Mouse (Mus musculus) MEL (cell line): ENCODE measurements around the gene Spns1. TPM values are rescaled to one million over a fixed set of nuclear protein-coding genes. Genes with fewer than 3 reads are reported as not detected.

Experiments used
- DNase-seq: peaks from one replicate; pipeline ENCODE4 v3.0.0; 2011; ENCODE audit warnings: low read depth, low spot score
- H3K27ac ChIP-seq: 2 replicates; pipeline ENCODE4 v1.5.1; 2012; ENCODE audit warnings: low read depth, mild to moderate bottlenecking, control low read depth, low read length, moderate library complexity; ENCODE audit not compliant: control insufficient read depth
- H3K27me3 ChIP-seq, 2 experiments: fragments of 150-350 bp in 1 of 2; sonication (generic) in 1 of 2; 2 replicates each; pipeline ENCODE4 v1.6.1; 2012; ENCODE audit warnings: low read length in 2 of 2, mild to moderate bottlenecking in 2 of 2, improper control_type of control experiment in 1 of 2, moderate library complexity in 1 of 2; ENCODE audit not compliant: insufficient read depth in 2 of 2, control insufficient read depth in 1 of 2
- H3K36me3 ChIP-seq, 2 experiments: 2 replicates each; pipeline ENCODE4 v1.6.1; 2012 to 2014; ENCODE audit warnings: low read length in 2 of 2, improper control_type of control experiment in 1 of 2, inconsistent platforms in 1 of 2, mild to moderate bottlenecking in 1 of 2; ENCODE audit not compliant: insufficient read depth in 2 of 2, control insufficient read depth in 1 of 2
- H3K4me1 ChIP-seq, 2 experiments: fragments of 150-350 bp in 1 of 2; sonication (generic) in 1 of 2; 2 replicates each; pipeline ENCODE4 v1.6.1; 2012; ENCODE audit warnings: low read length in 2 of 2, improper control_type of control experiment in 1 of 2, mild to moderate bottlenecking in 1 of 2; ENCODE audit not compliant: insufficient read depth in 2 of 2, control insufficient read depth in 1 of 2
- H3K4me3 ChIP-seq, 2 experiments: fragments of 150-350 bp in 1 of 2; sonication (generic) in 1 of 2; 2 replicates each; pipeline ENCODE4 v1.5.1; 2012; ENCODE audit warnings: low read depth in 2 of 2, low read length in 2 of 2, mild to moderate bottlenecking in 2 of 2, moderate library complexity in 2 of 2, control low read depth in 1 of 2, improper control_type of control experiment in 1 of 2; ENCODE audit not compliant: control insufficient read depth in 1 of 2, insufficient read depth in 1 of 2
- H3K79me2 ChIP-seq: 2 replicates; pipeline ENCODE4 v1.6.1; 2012; ENCODE audit warnings: mild to moderate bottlenecking, low read length, moderate library complexity; ENCODE audit not compliant: control insufficient read depth, poor library complexity, insufficient read depth
- H3K9ac ChIP-seq: 2 replicates; pipeline ENCODE4 v1.6.1; 2012; ENCODE audit warnings: low read depth, mild to moderate bottlenecking, control low read depth, low read length, moderate library complexity; ENCODE audit not compliant: control insufficient read depth, poor library complexity, severe bottlenecking
- H3K9me3 ChIP-seq: fragments of 150-350 bp; sonication (generic); replicated peaks from 2 replicates; pipeline ENCODE4 v1.6.1; 2012; ENCODE audit warnings: mild to moderate bottlenecking, low read length, improper control_type of control experiment, moderate library complexity; ENCODE audit not compliant: insufficient read depth
- CHD1 ChIP-seq: IDR thresholded peaks from 2 replicates; pipeline ENCODE4 v1.6.1; 2012; ENCODE audit warnings: low read depth, mild to moderate bottlenecking, inconsistent platforms, low read length, improper control_type of control experiment
- CTCF ChIP-seq, 3 experiments: IDR thresholded peaks in 2 of 3; conservative IDR thresholded peaks in 1 of 3; 2 replicates each; pipeline ENCODE4 v1.5.1; 2011 to 2012; ENCODE audit warnings: low read length in 3 of 3, low read depth in 2 of 3, mild to moderate bottlenecking in 2 of 3, improper control_type of control experiment in 1 of 3, inconsistent platforms in 1 of 3, mixed read lengths in 1 of 3, moderate library complexity in 1 of 3; ENCODE audit not compliant: control insufficient read depth in 1 of 3, insufficient read depth in 1 of 3, poor library complexity in 1 of 3, severe bottlenecking in 1 of 3
- E2F4 ChIP-seq: IDR thresholded peaks from 2 replicates; pipeline ENCODE4 v1.6.1; 2011; ENCODE audit warnings: low read depth, low read length, improper control_type of control experiment, borderline replicate concordance
- EP300 ChIP-seq, 2 experiments: IDR thresholded peaks; 2 replicates each; pipeline ENCODE4 v1.6.1; 2011; ENCODE audit warnings: improper control_type of control experiment in 2 of 2, low read length in 2 of 2, low read depth in 1 of 2, mild to moderate bottlenecking in 1 of 2
- ETS1 ChIP-seq: IDR thresholded peaks from 2 replicates; pipeline ENCODE4 v1.6.1; 2012; ENCODE audit warnings: low read depth, mild to moderate bottlenecking, inconsistent platforms, low read length, improper control_type of control experiment, moderate library complexity
- GATA1 ChIP-seq: IDR thresholded peaks from 2 replicates; pipeline ENCODE4 v1.6.1; 2011; ENCODE audit warnings: low read depth, low read length, improper control_type of control experiment
- HCFC1 ChIP-seq: IDR thresholded peaks from 2 replicates; pipeline ENCODE4 v1.6.1; 2012; ENCODE audit warnings: low read depth, mild to moderate bottlenecking, inconsistent platforms, low read length, improper control_type of control experiment, moderate library complexity
- KAT2A ChIP-seq: conservative IDR thresholded peaks from 2 replicates; pipeline ENCODE4 v1.6.1; 2012; ENCODE audit warnings: low read depth, low read length, improper control_type of control experiment, inconsistent platforms
- MAFK ChIP-seq: IDR thresholded peaks from 2 replicates; pipeline ENCODE4 v1.6.1; 2011; ENCODE audit warnings: low read depth, mild to moderate bottlenecking, low read length, improper control_type of control experiment, borderline replicate concordance
- MAX ChIP-seq: IDR thresholded peaks from 2 replicates; pipeline ENCODE4 v1.6.1; 2011; ENCODE audit warnings: low read length, improper control_type of control experiment
- MAZ ChIP-seq: IDR thresholded peaks from 2 replicates; pipeline ENCODE4 v1.6.1; 2012; ENCODE audit warnings: low read depth, mild to moderate bottlenecking, inconsistent platforms, low read length, improper control_type of control experiment
- MEF2A ChIP-seq: IDR thresholded peaks from 2 replicates; pipeline ENCODE4 v1.6.1; 2014; ENCODE audit warnings: low read depth, mild to moderate bottlenecking, inconsistent platforms, low read length, improper control_type of control experiment; ENCODE audit not compliant: poor library complexity, insufficient replicate concordance, severe bottlenecking; ENCODE audit errors: extremely low read depth
- MXI1 ChIP-seq: IDR thresholded peaks from 2 replicates; pipeline ENCODE4 v1.6.1; 2011; ENCODE audit warnings: mild to moderate bottlenecking, low read depth, low read length, improper control_type of control experiment
- MYC ChIP-seq: IDR thresholded peaks from 2 replicates; pipeline ENCODE4 v1.6.1; 2011; ENCODE audit warnings: low read depth, mild to moderate bottlenecking, low read length, improper control_type of control experiment, moderate library complexity
- NELFE ChIP-seq: IDR thresholded peaks from 2 replicates; pipeline ENCODE4 v1.6.1; 2011; ENCODE audit warnings: low read depth, low read length, improper control_type of control experiment
- POLR2A ChIP-seq, 2 experiments: IDR thresholded peaks; 2 replicates each; pipeline ENCODE4 v1.6.1; 2011 to 2012; ENCODE audit warnings: low read length in 2 of 2, mild to moderate bottlenecking in 2 of 2, control low read depth in 1 of 2, improper control_type of control experiment in 1 of 2, low read depth in 1 of 2, moderate library complexity in 1 of 2; ENCODE audit not compliant: control insufficient read depth in 1 of 2, insufficient read depth in 1 of 2, poor library complexity in 1 of 2
- POLR2AphosphoS5 ChIP-seq: IDR thresholded peaks from 2 replicates; pipeline ENCODE4 v1.6.1; 2012; ENCODE audit warnings: low read depth, borderline replicate concordance, mild to moderate bottlenecking, inconsistent platforms, low read length, moderate library complexity, mixed read lengths
- RAD21 ChIP-seq: IDR thresholded peaks from 2 replicates; pipeline ENCODE4 v1.6.1; 2011; ENCODE audit warnings: mild to moderate bottlenecking, low read depth, low read length, improper control_type of control experiment
- RCOR1 ChIP-seq: IDR thresholded peaks from 2 replicates; pipeline ENCODE4 v1.6.1; 2012; ENCODE audit warnings: low read depth, mild to moderate bottlenecking, inconsistent platforms, low read length, improper control_type of control experiment
- SIN3A ChIP-seq: IDR thresholded peaks from 2 replicates; pipeline ENCODE4 v1.6.1; 2012; ENCODE audit warnings: low read length, improper control_type of control experiment, inconsistent platforms
- TAL1 ChIP-seq: IDR thresholded peaks from 2 replicates; pipeline ENCODE4 v1.6.1; 2012; ENCODE audit warnings: mild to moderate bottlenecking, inconsistent platforms, low read length, moderate library complexity, mixed read lengths
- TBP ChIP-seq: IDR thresholded peaks from 2 replicates; pipeline ENCODE4 v1.8.0; 2011; ENCODE audit warnings: low read depth, low read length, improper control_type of control experiment
- USF1 ChIP-seq: IDR thresholded peaks from 2 replicates; pipeline ENCODE4 v1.6.1; 2014; ENCODE audit warnings: low read depth, mild to moderate bottlenecking, inconsistent platforms, low read length, improper control_type of control experiment, moderate library complexity
- ZC3H11A ChIP-seq: IDR thresholded peaks from 2 replicates; pipeline ENCODE4 v1.6.1; 2012; ENCODE audit warnings: low read depth, mild to moderate bottlenecking, inconsistent platforms, low read length, improper control_type of control experiment
- ZMIZ1 ChIP-seq: IDR thresholded peaks from 2 replicates; pipeline ENCODE4 v1.6.1; 2012; ENCODE audit warnings: low read depth, mild to moderate bottlenecking, inconsistent platforms, low read length, improper control_type of control experiment, moderate library complexity
- polyA plus RNA-seq, 2 experiments: library from polyadenylated mRNA; stranded (reverse) in 1 of 2; unstranded in 1 of 2; fragments of >175 nt in 1 of 2; fragments of >200 nt in 1 of 2; gene quantifications; 2 replicates each; pipeline versions ENCODE4 v1.2.1 to v1.2.4; 2012; ENCODE audit warnings: low replicate concordance in 2 of 2, low read depth in 1 of 2; ENCODE audit not compliant: insufficient read length in 2 of 2, insufficient read depth in 1 of 2, missing spikeins in 1 of 2
- total RNA-seq: library from RNA; depleted of rRNA; stranded (reverse); fragments of 300-350 nt; gene quantifications from 2 replicates; pipeline ENCODE4 v1.2.3, GENCODE M21; 2012

The Spns1 gene
- total and polyA plus RNA-seq, 3 experiments = 28.9 to 81.6 TPM; not detected in 1

GRCm38 (mm10) chr7:126353251-126353993 lies 23.8 kb downstream of the Spns1 start:
- H3K36me3 ChIP-seq = peaks cover 0 to 19% of the 10 kb centered on the region in 2 experiments; a peak in 2 of 4 replicates
- H3K9me3 ChIP-seq = no peaks in the 10 kb centered on the region
- peak overlapping the region; percentile 99 for H3K27ac ChIP-seq
- TF ChIP-seq HCFC1 (no peak), NELFE (no peak; the same call in 1 of the 2 replicates), GATA1 (peak; percentile 56), ZC3H11A (no peak), EP300 (IDR thresholded peaks at IDR 0.05; ENCODE audit: low read depth in 1 of 2, low read length in 2 of 2) (no peak), SIN3A (no peak; the same call in none of the 2 replicates), RCOR1 (peak; percentile 30; the same call in 1 of the 2 replicates), MAZ (no peak), MXI1 (peak; percentile 65; the same call in 1 of the 2 replicates), E2F4 (no peak), RAD21 (no peak), CTCF (IDR thresholded peaks at IDR 0.05 in 2 of 3, conservative IDR thresholded peaks at IDR 0.05 in 1 of 3; ENCODE audit: control insufficient read depth in 1 of 3, insufficient read depth in 1 of 3, low read depth in 2 of 3, low read length in 3 of 3, poor library complexity in 1 of 3, severe bottlenecking in 1 of 3) (no peak), MAFK (no peak), MEF2A (no peak), KAT2A (no peak), ETS1 (peak; percentile 56; the same call in 1 of the 2 replicates), MAX (peak; percentile 54; the same call in 1 of the 2 replicates), CHD1 (no peak), TBP (no peak), TAL1 (0 out of 2 replicates have a peak, but pooled peaks have one; percentile 17), POLR2A (IDR thresholded peaks at IDR 0.05; ENCODE audit: control insufficient read depth in 1 of 2, insufficient read depth in 1 of 2, low read depth in 1 of 2, low read length in 2 of 2, poor library complexity in 1 of 2) (peak in 1 of 2 experiments; percentile 47; a peak in 1 of 4 replicates), POLR2AphosphoS5 (no peak), MYC (peak; percentile 71; the same call in 1 of the 2 replicates), ZMIZ1 (no peak), USF1 (no peak)
- H3K9ac ChIP-seq = peak overlapping the region; percentile 82
- H3K4me1 ChIP-seq = peaks cover 5 to 30% of the 10 kb centered on the region in 2 experiments
- no peaks in the 10 kb centered on the region; the same call in 1 of the 2 replicates for H3K79me2 ChIP-seq
- DNase-seq = peak; percentile 64
- H3K4me3 ChIP-seq = peak overlapping the region; percentile 48 to 58
- no peaks in the 10 kb centered on the region for H3K27me3 ChIP-seq
